Mouse (Mus musculus): Measurements from ENCODE around the gene Trio. TPM values are rescaled to one million over a fixed set of nuclear protein-coding genes. Genes with fewer than 3 reads are reported as not detected.

Trio gene
- polyA plus RNA-seq, 1 experiment from 2014 or later = 31.2 TPM

DNA sequence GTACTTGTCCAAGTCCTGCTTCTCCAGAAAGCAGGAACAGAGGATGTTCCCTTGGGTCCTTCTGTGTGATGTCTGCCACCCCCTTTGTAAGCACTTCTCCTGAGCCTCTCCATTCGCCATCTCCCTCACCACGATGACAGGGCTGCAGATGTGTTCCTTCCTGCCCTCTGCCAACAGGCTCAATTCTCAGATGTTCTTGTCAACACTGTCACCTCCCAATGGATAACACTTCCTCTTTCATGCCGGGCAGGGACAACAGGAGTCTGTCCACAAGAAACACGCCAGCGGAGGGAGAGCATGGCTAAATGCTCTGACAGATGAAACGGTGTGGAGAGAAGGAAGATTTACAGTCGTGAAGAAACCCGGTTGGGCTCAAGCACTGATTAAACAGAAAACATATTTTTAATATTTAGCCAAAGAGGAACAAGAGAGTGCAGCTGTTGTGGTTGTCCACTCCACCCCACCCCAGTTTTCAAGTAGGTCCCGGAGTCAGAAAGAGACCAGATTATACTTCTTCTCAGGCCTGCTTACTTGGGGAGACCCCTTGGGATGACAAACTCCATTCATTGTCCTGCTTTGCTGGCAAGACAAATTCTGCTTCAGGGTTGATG, 337.5 kb downstream of the Trio start:
- no peaks in the 10 kb centered on the region for H3K9me3 ChIP-seq (ENCODE audit: control insufficient read depth, low read length)
- no peak overlapping the region for H3K9ac ChIP-seq (ENCODE audit: low read length)
- DNase-seq (ENCODE audit: low spot score) (no peak), ATAC-seq (ENCODE audit: insufficient read depth, low FRiP score, low TSS enrichment) (no peak)
- no peaks in the 10 kb centered on the region for H3K27me3 ChIP-seq (ENCODE audit: control insufficient read depth, insufficient read depth, low read length)
- no peak overlapping the region for H3K4me3 ChIP-seq (ENCODE audit: low read depth, low read length)
- 63% methylated on average over 9 of the region's 9 CpGs for WGBS
- no peaks in the 10 kb centered on the region for H3K4me1 ChIP-seq (ENCODE audit: control insufficient read depth, insufficient read depth, low read length)
- no peak overlapping the region for H3K27ac ChIP-seq (ENCODE audit: low read depth, low read length)
- H3K36me3 ChIP-seq (ENCODE audit: control insufficient read depth, insufficient read depth, low read length) = no peaks in the 10 kb centered on the region
- no peak overlapping the region for H3K4me2 ChIP-seq (ENCODE audit: low read depth)

DNA sequence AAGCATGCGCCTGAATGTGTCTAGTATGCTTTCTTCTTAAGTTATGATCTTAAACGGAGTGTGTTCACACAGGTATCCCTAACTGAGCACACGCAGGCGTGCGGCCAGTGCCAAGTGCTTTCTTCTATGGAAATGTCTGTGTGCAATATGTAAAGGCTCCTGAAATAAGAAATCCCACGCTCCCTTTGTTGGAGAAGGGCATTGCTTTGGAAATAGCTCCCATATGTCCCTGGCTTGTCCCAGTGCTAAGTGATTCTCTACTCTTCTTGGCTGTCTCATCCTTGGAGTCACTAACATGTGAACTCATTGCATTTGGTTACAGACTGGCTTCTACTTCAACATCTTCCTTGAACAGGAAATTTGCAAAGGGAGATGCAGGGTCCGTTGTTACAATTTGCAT, 340.8 kb downstream of the Trio start:
- 91% methylated on average over 7 of the region's 7 CpGs for WGBS
- Histone ChIP-seq H3K4me2 (ENCODE audit: low read depth) (no peak overlapping the region), H3K27ac (ENCODE audit: low read depth, low read length) (no peak overlapping the region), H3K9ac (ENCODE audit: low read length) (no peak overlapping the region), H3K9me3 (ENCODE audit: control insufficient read depth, low read length) (no peaks in the 10 kb centered on the region), H3K4me1 (ENCODE audit: control insufficient read depth, insufficient read depth, low read length) (0 out of 2 replicates have a peak, but pooled peaks cover 3% of the 10 kb centered on the region), H3K4me3 (ENCODE audit: low read depth, low read length) (no peak overlapping the region), H3K27me3 (ENCODE audit: control insufficient read depth, insufficient read depth, low read length) (peaks cover 2% of the 10 kb centered on the region; the same call in 1 of the 2 replicates), H3K36me3 (ENCODE audit: control insufficient read depth, insufficient read depth, low read length) (no peaks in the 10 kb centered on the region)
- no peak for DNase-seq (ENCODE audit: low spot score)
- ATAC-seq (ENCODE audit: insufficient read depth, low FRiP score, low TSS enrichment) = no peak

DNA sequence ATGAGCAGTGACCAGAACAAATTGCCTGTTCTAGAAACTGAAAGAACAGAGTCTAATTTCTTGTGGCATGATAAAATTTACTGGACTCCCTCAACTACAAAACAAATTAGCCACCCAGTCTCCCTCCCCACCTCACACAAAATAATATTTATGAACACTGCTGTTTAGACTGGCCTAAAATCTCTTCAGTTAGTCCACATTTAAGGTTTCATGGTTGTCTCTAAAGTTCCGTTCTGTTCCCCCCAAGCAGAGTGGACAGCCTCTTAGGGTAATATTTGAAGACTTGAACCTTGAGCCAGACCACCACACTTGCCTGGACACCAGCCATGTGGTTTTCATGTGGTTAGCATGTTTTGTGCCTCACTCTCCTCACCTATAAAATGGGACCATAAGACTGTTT, 342.4 kb downstream of the Trio start:
- Histone ChIP-seq H3K36me3 (ENCODE audit: control insufficient read depth, insufficient read depth, low read length) (no peaks in the 10 kb centered on the region), H3K9me3 (ENCODE audit: control insufficient read depth, low read length) (no peaks in the 10 kb centered on the region), H3K27ac (ENCODE audit: low read depth, low read length) (no peak overlapping the region), H3K27me3 (ENCODE audit: control insufficient read depth, insufficient read depth, low read length) (peaks cover 2% of the 10 kb centered on the region; the same call in 1 of the 2 replicates), H3K4me1 (ENCODE audit: control insufficient read depth, insufficient read depth, low read length) (0 out of 2 replicates have a peak, but pooled peaks cover 3% of the 10 kb centered on the region), H3K9ac (ENCODE audit: low read length) (no peak overlapping the region), H3K4me2 (ENCODE audit: low read depth) (no peak overlapping the region), H3K4me3 (ENCODE audit: low read depth, low read length) (no peak overlapping the region)
- WGBS = 88% methylated on average over 1 of the region's 1 CpGs
- no peak for ATAC-seq (ENCODE audit: insufficient read depth, low FRiP score, low TSS enrichment)
- no peak for DNase-seq (ENCODE audit: low spot score)

DNA sequence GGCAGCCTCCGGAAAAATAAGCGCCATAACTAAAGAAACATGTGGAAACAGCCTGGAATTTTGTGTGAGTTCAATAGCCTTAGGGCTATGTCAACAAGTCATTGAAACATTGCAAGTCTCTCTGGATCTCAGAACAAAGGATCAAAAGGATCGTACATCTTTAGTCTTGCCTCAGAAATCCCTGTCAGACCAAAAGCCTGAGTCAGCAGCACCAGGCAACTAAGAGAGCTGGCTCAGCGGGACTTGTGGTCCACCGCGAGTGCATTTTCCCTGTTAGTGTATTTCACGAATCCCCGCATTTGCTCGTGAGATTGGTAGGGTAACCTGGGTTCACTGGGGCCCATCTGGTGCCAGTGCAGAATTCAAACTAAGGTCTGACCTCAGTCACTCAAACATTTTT, 343.0 kb downstream of the Trio start:
- H3K27me3 ChIP-seq (ENCODE audit: control insufficient read depth, insufficient read depth, low read length) = peaks cover 2% of the 10 kb centered on the region; the same call in 1 of the 2 replicates
- DNase-seq (ENCODE audit: low spot score) = peak; percentile 24
- no peak for ATAC-seq (ENCODE audit: insufficient read depth, low FRiP score, low TSS enrichment)
- 29% methylated on average over 9 of the region's 9 CpGs for WGBS
- no peak overlapping the region for H3K4me3 ChIP-seq (ENCODE audit: low read depth, low read length)
- H3K9ac ChIP-seq (ENCODE audit: low read length) = no peak overlapping the region
- H3K4me1 ChIP-seq (ENCODE audit: control insufficient read depth, insufficient read depth, low read length) = 0 out of 2 replicates have a peak, but pooled peaks cover 3% of the 10 kb centered on the region
- H3K4me2 ChIP-seq (ENCODE audit: low read depth) = no peak overlapping the region
- no peak overlapping the region for H3K27ac ChIP-seq (ENCODE audit: low read depth, low read length)
- no peaks in the 10 kb centered on the region for H3K9me3 ChIP-seq (ENCODE audit: control insufficient read depth, low read length)
- H3K36me3 ChIP-seq (ENCODE audit: control insufficient read depth, insufficient read depth, low read length) = no peaks in the 10 kb centered on the region

DNA sequence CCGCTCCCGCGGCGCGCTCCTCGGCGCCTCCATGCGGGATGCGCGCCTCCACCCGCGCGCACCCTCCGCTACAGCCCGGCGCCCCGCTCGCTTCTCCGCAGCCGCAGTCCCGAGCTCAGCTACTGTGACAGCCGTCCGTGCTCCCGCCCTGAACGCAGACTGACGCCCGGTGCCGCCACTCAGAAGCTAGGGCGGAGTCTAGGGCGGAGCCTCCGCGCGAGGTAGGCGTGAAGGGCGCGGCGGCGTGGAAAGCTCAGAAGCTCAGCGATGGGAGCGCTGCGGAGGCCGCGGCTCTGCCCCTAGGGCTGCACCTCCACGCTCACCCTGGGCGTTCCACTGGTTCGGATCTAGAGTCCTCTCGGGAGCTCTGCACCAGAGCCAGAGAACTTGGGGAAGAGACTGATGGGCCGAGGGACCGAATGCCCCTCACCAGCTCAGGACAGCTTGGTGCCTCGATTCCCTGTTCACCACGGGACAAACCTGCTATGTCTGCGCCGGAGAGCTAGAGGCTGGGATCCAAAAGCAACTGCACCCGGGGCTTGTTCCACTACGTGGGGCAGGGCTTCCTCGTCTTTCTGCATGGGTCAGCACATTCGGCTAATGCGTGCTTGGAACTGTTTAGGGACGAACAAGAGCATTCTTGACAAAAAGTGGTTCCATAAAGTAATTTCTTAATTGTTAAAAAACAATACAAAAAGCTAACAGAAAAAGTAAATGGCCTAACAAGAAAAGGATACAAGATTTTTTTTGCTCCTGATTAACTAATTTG, 344.0 kb downstream of the Trio start, which contains the start of gene Otulinl:
Gene Otulinl, minus strand, starts transcription at position 161 of the 769 bp plus-strand sequence.
- DNase-seq (ENCODE audit: low spot score) = peak; percentile 97
- 1% methylated on average over 52 of the region's 59 CpGs for WGBS
- H3K27ac ChIP-seq (ENCODE audit: low read depth, low read length) = no peak within 1 kb of the TSS

DNA sequence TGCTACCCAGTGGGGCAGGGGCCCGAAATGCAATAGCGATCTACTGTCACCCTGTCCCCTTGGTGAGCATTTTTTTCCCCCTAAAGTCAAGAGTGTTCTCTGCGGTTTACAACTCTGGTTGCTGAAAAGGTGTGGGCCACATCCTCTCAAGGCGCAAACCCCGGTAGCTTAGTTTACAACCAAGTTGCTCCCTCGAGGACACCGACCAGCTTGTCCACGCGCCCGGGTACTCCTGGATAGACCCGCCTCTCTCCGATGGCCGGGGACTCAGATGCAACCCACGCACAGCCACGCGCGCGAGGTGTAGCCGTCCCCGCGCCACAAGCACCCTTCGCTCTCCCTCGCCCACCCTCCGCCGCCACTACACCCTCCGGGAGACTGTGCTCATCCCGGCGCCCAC, 344.7 kb downstream of the Trio start:
- no peak overlapping the region for H3K27ac ChIP-seq (ENCODE audit: low read depth, low read length)
- peak overlapping the region; percentile 62 for H3K9ac ChIP-seq (ENCODE audit: low read length)
- WGBS = 3% methylated on average over 26 of the region's 28 CpGs

More for the DNA sequence above, 344.0 kb downstream of the Trio start, which contains the start of gene Otulinl:
- Histone ChIP-seq H3K4me3 (ENCODE audit: low read depth, low read length) (peak within 1 kb of the TSS; percentile 71), H3K27me3 (ENCODE audit: control insufficient read depth, insufficient read depth, low read length) (peaks cover 2% of the 10 kb centered on the region; the same call in 1 of the 2 replicates), H3K9me3 (ENCODE audit: control insufficient read depth, low read length) (no peaks in the 10 kb centered on the region), H3K4me2 (ENCODE audit: low read depth) (peak within 1 kb of the TSS; percentile 49), H3K9ac (ENCODE audit: low read length) (peak within 1 kb of the TSS; percentile 62), H3K4me1 (ENCODE audit: control insufficient read depth, insufficient read depth, low read length) (0 out of 2 replicates have a peak, but pooled peaks cover 3% of the 10 kb centered on the region), H3K36me3 (ENCODE audit: control insufficient read depth, insufficient read depth, low read length) (no peaks in the 10 kb centered on the region)
- ATAC-seq (ENCODE audit: insufficient read depth, low FRiP score, low TSS enrichment) = peak; percentile 100

More for the DNA sequence above, 344.7 kb downstream of the Trio start:
- peaks cover 2% of the 10 kb centered on the region; the same call in 1 of the 2 replicates for H3K27me3 ChIP-seq (ENCODE audit: control insufficient read depth, insufficient read depth, low read length)
- H3K4me2 ChIP-seq (ENCODE audit: low read depth) = peak overlapping the region; percentile 49
- H3K36me3 ChIP-seq (ENCODE audit: control insufficient read depth, insufficient read depth, low read length) = no peaks in the 10 kb centered on the region
- H3K4me3 ChIP-seq (ENCODE audit: low read depth, low read length) = peak overlapping the region; percentile 71
- H3K9me3 ChIP-seq (ENCODE audit: control insufficient read depth, low read length) = no peaks in the 10 kb centered on the region
- ATAC-seq (ENCODE audit: insufficient read depth, low FRiP score, low TSS enrichment) = no peak
- no peak for DNase-seq (ENCODE audit: low spot score)
- 0 out of 2 replicates have a peak, but pooled peaks cover 3% of the 10 kb centered on the region for H3K4me1 ChIP-seq (ENCODE audit: control insufficient read depth, insufficient read depth, low read length)

Other genes with a start within 250 kb of the Trio start
- gene Dnah5, start 177.9 kb upstream of the Trio start, polyA plus RNA-seq (2014; fragmentation: Nextera tagmentation; extraction: Ambion mirVana) = 0.11 and 0.15 TPM in 2 replicates